Mouse (Mus musculus) natural killer cell, adult 2 months (primary cell): ENCODE measurements around the gene Zan.

Experiments
- DNase-seq, 2 experiments: peaks; one replicate each; pipeline ENCODE4 v3.0.0; 2022; ENCODE audit warnings: low spot score in 2 of 2

The Zan gene

DNA sequence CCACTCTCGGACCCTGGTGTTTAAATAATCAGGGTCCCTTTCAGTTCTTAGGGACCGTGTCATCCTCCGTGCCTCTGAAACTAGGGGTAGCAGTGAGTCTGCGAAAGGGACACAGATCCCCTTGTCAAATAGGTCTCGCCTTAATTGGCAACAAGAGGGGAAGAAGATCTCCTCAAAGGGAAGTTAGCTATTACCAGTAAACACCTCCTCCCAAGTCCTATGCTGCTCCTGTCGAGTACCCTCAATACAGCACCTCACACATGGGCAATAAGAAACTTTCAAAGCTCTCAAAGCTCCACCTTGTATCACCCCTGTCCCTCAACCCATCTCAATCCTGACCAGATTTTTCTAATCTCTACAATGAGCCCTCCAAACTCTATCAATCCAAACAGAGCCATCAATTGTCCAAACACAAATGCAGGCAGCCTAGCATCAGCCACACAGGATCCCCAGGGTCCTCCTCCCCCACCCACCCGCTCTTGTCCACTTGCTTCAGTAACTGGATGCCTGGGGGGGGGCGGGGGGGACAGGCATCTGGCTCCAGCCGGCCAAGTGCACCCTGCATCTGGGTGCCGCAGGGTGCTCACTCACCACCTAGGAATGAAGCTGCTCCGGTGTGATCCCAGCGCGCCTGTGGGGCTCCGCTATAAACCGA, 143.9 kb downstream of the Zan start:
- no peak for DNase-seq

- DNase-seq: no peak
Measured at GRCm38 (mm10) chr5:137330910-137331309, 146.0 kb downstream of the Zan start.
